Mouse (Mus musculus) right cerebral cortex, postnatal 14 days (tissue): ENCODE data around the gene Med12.
A peak's percentile ranks its signal among the peaks of the same experiment; 100 is the strongest.
"Not testable (repeated sequence)": the region's sequence is repeated elsewhere in the genome, so short reads cannot be mapped to it uniquely, and the experiment has no call there.

ENCODE experiments used
- DNase-seq: peaks from one replicate; pipeline ENCODE4 v3.0.0; 2022

The Med12 gene

GRCm38 (mm10) chrX:101300427-101301030, 26.7 kb downstream of the Med12 start:
- no peak for DNase-seq

GRCm38 (mm10) chrX:101301654-101302053, 27.8 kb downstream of the Med12 start:
- no peak for DNase-seq

GRCm38 (mm10) chrX:101304646-101305045, 30.8 kb downstream of the Med12 start:
- no peak for DNase-seq

GRCm38 (mm10) chrX:101309299-101309698, 35.5 kb downstream of the Med12 start:
- DNase-seq = no peak

GRCm38 (mm10) chrX:101313625-101314359, 40.0 kb downstream of the Med12 start:
- peak; percentile 71 for DNase-seq

- no peak for DNase-seq
Measured at GRCm38 (mm10) chrX:101319775-101320174, 45.9 kb downstream of the Med12 start.

- no peak for DNase-seq
Measured at GRCm38 (mm10) chrX:101325989-101326899, 52.4 kb downstream of the Med12 start.

- DNase-seq = peak; percentile 34
Measured at GRCm38 (mm10) chrX:101329372-101330028, 55.7 kb downstream of the Med12 start.

- DNase-seq = no peak
Measured at GRCm38 (mm10) chrX:101332031-101332374, 58.2 kb downstream of the Med12 start.

- DNase-seq = peak; percentile 76
Measured at GRCm38 (mm10) chrX:101332375-101333211, 58.8 kb downstream of the Med12 start.

- DNase-seq = no peak
Measured at GRCm38 (mm10) chrX:101334606-101335005, 60.8 kb downstream of the Med12 start.

- no peak for DNase-seq
Measured at GRCm38 (mm10) chrX:101338666-101339065, 64.8 kb downstream of the Med12 start.

- not testable (repeated sequence) for DNase-seq
Measured at GRCm38 (mm10) chrX:101342837-101343236, 69.0 kb downstream of the Med12 start.

GRCm38 (mm10) chrX:101345456-101345855, 71.6 kb downstream of the Med12 start:
- no peak for DNase-seq

GRCm38 (mm10) chrX:101346475-101346874, 72.6 kb downstream of the Med12 start:
- no peak for DNase-seq
